Mouse (Mus musculus) left cerebral cortex, adult 18-20 months (tissue): ENCODE results near the gene Rrp8. TPM values are rescaled to one million over a fixed set of nuclear protein-coding genes. Genes with fewer than 3 reads are reported as not detected.
"Not testable (repeated sequence)": the region's sequence is repeated elsewhere in the genome, so short reads cannot be mapped to it uniquely, and the experiment has no call there.

Source experiments
- DNase-seq, 2 experiments: peaks; one replicate each; pipeline ENCODE4 v3.0.0; 2021 to 2022; ENCODE audit warnings: low spot score in 2 of 2, mixed read lengths in 1 of 2
- total RNA-seq, 2 experiments: library from RNA; stranded (reverse); gene quantifications; 2 replicates each; pipeline ENCODE4 v1.2.3; 2021

Gene Rrp8
- total RNA-seq, 2 experiments from 2014 or later = 9.3 to 12.9 TPM

DNA sequence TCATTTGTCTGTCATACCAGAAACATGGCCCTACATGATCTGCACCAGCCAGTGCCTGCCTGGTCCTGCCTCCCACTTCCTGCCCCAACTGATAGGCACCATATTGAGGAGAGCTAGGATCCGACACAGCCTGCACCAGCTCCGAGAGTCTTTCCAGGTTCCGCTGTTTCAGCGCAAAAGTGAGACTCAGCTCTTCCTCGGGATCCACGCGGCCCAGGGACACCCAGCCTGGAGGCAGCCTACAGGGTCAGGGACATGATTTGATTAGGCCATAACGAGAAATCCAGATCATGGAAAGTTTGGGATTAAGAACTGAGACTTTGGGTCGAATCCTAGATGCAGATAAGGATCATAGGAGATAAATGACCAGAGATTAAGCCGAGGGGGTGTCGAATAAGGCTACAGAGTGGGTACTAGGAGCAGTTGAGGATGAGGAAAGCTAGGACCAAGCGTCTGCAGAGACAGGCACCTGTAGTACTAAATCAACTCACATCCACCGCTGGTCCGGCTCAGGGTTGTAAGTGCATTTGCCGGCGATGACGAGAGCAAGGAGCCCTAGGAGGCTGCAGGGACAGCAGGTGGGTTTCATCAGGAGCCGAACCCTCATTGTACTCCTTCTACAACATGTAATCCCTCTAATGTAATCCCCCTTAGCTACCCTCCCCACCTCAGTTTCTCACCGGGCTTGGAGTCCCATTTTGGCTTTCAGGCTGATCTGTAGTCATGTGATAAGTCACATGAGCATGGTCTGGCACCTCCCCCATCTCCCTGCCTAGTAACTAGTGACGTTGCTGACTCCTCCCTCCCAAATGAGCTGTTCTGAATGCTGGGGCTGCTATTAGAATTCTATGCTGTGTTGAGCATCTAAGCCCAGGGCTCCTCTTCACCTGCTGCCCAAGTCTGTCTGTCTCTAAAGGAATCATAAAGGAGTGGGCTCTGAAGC lies 14.6 kb upstream of the Rrp8 start, which contains the start of gene Tpp1:
Gene Tpp1 (minus strand): TSS at position 745 of the 943 bp plus-strand sequence.
- peak; percentile 93 for DNase-seq

DNA sequence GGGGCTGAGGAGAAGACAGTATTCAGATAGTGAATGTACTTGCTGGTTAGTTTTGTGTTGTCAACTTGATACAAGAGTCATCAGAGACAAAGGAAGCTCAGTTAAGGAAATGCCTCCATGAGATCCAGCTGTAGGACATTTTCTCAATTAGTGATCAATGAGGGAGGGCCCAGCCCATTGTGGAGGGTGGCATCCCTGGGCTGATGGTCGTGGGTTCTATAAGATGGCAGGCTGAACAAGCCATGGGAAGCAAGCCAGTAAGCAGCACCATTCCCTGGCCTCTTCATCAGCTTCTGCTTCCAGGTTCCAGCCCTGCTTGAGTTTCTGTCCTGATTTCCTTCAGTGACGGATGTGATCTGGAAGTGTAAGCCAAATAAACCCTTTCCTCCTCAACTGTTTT lies 10.6 kb upstream of the Rrp8 start:
- no peak for DNase-seq

DNA sequence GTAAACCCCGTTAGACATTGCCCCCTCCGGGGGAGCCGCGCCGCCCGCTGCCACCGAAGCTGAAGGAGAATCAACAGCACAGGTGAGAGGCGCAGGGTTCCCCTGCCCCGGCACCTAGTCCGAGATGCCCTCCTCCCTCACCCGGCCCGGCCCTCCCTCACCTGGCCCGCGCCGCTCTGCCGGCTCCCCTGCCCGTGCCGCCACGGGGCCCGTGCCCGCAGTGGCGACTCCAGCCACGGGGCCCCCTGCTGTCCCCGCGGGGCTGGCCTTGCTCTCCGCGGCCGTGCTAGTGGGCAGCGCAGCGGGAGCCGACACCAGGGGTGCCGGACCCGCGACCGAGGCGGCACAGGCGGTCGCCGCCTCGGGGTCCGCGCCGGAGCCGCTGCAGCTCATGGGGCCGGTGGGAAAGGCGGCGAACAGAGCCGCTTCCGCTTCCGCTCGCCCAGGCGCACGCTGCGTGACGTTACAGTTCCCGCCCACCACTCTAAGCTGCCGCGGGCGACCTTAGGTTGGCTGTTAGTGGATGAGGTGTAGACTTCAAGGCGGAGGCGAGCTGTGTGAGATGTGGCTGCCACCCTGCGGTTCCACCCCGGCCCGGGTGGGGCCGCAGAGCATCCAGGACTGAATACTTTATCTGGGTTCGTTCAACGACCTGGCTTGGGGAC lies 6.9 kb upstream of the Rrp8 start, which contains the start of gene Taf10:
Gene Taf10 (minus strand): TSS at position 436 of the 665 bp plus-strand sequence.
- peak; percentile 85 to 92 for DNase-seq

DNA sequence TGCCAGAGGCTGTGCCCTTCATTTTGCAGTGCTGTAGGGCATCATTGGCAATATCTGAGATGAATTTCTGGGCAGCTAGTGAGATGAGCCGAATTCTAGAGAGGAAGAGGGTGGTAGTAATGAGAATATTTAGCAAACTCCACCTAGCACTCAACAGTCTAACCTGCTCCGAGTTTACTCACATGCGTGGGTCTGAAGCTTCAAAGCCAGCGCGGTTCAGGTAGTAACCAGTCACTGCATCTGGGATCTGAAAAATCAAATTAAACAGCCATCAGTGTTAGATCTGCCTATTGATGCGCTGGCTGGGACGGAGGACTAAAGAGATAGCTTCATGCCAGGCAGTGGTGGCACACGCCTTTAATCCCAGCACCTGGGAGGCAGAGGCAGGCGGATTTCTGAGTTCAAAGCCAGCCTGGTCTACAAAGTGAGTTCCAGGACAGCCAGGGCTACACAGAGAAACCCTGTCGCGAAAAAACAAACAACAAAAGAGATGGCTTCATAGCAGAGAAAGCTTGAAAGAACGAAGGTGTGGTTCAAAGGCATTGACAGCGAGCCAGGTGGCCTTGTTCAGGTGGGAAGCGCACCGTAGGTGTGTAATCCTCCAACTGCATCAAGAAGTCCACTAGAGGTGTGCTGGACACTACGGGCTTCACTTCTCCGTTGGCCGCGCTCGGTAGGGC lies 6.2 kb upstream of the Rrp8 start:
- not testable (repeated sequence) for DNase-seq

DNA sequence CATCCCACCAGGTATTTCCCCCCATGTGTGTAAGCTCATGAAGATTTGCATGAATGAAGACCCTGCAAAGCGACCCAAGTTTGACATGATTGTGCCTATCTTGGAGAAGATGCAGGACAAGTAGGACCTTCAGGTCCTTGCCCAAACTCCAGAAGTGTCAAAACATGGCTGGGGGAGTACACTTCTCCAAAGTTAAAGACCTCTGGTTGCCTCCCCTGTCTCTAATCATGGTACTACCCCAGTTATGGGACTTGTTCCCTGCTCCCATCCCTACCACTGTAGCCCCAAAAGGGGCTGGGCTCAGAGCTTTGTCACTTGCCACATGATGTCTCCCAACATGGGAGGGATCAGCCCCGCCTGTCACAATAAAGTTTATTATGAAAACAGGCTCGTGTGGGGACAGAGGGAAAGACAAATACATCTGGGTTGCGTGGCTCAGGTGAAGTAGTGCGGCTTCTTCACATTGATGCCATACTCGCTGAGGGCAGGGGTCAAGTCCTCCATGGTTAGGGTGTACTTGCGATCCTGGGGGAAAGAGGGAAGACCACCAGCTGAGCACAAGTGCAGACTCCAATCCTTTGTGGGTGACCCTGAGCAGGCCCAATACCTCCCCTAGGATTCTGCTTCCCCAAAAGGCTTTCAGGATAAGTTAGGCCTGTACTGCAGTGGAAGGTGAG lies 5.5 kb upstream of the Rrp8 start:
- not testable (repeated sequence) for DNase-seq

DNA sequence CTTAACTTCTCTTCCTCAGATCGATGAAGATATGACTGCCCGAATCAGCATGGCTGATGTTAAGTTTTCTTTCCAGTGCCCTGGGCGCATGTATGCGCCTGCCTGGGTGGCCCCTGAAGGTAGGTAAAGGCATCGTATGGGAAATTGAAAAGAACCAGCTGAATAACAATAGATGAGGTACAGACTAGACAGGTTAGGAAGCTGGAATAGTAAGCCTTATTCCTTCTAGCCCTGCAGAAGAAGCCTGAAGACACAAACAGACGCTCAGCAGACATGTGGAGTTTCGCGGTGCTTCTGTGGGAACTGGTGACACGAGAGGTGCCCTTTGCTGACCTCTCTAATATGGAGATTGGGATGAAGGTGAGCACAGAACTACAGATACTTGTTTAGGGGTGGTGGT lies 4.8 kb upstream of the Rrp8 start:
- no peak for DNase-seq

DNA sequence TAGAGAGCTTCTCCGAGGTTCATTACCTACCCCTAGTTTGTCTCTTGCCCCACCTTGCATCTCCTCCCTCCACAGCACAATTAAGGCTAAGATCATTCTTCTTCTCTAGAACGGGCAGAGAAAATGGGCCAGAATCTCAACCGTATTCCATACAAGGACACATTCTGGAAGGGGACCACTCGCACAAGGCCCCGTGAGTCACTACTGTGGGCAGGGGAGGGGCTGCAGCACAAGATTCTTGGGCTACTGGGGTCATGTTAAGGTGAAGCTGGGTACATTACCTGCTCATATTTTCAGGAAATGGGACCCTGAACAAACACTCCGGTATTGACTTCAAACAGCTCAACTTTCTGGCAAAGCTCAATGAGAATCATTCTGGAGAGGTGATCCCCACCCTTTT lies 3.7 kb upstream of the Rrp8 start:
- DNase-seq = no peak

DNA sequence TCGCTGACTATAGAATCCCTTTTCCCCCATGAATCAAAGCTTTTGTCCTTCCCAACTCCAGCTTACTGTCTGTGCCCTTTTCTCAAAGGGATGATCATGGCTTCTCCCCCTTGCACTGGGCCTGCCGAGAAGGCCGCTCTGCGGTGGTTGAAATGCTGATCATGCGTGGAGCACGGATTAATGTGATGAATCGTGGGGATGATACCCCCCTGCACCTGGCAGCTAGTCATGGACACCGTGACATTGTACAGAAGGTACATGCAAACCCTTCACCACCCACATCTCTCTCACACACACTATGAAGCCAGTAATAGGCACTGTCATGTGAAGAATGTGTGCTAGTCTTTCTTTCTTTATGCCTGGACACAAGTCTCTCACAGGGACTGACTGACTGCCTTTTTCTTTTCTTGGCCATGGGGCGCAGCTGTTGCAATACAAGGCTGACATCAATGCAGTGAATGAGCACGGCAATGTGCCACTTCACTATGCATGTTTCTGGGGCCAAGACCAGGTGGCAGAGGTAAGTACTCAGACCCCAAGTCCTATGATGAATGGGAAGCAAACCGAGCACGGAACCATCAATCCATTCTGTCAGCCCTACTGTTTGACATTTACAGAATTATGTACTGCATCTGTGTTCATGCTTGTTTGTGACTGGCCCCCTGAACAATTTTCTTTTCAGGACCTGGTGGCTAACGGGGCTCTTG lies 3.1 kb upstream of the Rrp8 start:
- DNase-seq = no peak

DNA sequence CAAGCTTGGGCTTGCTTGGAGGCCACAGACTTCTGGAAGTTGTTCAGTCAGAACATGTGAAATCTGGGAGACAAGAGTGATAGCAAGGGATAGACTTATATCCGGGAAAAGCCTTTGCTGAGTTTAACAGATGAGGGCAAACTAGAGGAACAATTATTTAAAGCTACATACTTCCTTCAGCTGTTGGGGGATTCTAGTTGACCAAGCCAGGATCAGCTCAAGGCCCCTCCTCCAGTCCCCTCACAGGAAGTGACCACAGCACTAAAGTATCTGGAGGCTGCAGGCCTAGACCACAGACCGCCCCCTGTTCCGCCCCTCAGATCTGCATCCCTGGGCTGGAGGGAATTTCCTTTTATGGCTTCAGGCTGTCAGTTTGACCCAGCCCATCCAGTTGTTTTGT lies 1.8 kb upstream of the Rrp8 start:
- DNase-seq = no peak

DNA sequence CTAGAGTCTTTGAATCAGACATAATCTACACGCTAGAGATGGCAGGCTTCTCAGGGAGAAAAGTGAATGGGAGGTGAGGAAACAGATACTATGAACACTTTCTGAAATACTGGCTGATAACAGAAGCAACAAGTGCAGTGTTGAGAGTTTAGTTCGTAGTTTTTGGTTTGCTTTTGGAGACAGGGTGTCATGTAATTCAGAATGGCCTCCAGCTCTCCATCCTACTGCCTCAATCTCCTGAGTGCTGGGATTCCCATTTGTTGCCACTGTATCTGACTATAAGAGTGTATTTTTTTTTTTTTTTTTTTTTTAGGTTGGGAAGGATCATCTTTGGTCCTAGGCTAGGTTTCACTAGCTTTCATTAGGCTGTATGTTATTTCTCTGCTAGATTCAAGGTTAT lies 1.1 kb upstream of the Rrp8 start:
- DNase-seq = no peak

DNA sequence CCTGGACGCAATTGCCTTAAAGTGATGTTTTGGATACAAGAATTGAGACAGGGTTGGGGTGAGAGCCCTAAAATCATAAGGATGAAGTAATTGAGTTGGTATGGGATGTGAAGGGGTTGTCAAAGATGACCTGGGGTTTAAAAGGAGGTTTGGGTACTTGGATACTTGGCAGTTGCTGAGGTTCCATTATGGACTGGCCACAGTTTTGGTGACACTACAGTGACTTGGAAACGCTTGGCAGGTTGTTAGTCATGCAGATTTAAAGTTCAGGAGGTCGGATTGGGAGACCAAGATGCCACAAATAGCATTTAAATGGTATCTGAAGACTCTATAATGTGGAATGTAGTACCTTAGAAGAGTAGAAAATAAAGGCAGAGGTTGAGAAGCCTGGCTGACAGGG lies 463 bp upstream of the Rrp8 start:
- DNase-seq = no peak

DNA sequence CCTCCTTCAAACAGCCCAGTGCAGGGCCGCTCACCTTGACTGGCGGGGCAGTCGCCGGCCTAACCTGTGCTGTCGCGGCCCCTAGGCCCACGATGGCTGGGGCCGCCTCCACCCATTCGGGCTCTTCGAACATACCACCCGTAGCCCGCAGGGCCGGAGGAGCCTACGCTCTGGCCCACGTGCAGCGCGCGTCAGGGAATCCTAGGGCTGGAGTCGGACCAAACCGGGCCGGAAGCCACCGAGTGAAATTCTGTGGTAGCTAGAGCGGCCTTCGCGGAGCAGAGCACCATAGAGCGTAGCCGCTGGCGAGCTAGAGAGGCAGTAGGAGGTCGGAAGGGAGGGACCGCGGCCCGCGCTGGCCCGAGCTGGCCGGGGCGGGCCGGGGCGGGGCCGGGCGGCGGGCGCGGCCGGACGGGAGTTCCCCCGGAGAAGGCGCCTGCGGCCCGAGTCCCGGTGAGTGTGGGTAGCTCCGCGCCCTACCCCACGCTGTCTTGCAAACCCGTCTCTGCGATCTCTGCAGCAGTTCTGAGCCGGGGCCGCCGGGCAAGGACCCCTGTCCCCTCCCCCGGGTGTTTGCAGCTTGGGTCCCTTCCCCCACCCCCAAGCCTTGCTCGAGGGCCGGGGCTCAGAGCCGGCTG lies 802 bp downstream of the Rrp8 start, which contains the start of gene Ilk:
Gene Ilk (plus strand): TSS at position 329 of the 638 bp plus-strand sequence.
- DNase-seq = peak; percentile 89 to 92

DNA sequence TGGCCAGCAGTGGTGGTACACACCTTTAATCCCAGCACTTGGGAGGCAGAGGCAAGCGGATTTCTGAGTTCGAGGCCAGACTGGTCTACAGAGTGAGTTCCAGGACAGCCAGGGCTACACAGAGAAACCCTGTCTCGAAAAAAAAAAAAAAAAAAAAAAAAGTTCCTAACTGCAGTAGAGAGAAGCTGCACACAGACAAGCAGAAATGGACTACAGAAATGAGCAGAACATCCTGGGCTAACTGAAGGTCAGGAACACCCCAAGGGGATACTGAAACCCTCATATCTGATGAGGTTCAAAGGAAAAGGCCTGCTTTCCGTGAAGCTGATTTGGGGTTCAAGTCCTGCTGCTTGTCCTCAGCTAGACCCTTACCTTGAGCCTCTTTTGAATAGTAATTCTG lies 1.7 kb downstream of the Rrp8 start:
- DNase-seq = not testable (repeated sequence)

DNA sequence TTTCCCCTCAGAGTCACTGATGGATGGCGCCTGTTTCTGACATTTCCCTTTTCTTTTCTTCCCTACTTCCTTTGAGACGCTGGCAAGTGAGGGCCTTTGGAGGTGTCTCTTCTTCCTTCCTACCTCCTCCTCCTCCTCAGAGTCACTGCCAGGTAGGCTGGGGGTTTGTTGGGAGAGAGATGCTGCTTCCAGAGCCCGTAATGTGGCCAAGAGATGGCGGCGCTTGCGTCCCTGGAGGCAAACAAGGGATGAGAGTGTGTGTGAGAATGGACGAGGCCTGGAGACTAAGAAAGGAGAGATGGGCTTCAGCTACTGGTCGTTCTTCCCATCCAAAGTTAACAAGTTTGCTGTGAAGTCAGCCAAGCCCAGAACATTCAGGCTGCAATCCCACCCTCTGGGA lies 2.4 kb downstream of the Rrp8 start:
- no peak for DNase-seq

DNA sequence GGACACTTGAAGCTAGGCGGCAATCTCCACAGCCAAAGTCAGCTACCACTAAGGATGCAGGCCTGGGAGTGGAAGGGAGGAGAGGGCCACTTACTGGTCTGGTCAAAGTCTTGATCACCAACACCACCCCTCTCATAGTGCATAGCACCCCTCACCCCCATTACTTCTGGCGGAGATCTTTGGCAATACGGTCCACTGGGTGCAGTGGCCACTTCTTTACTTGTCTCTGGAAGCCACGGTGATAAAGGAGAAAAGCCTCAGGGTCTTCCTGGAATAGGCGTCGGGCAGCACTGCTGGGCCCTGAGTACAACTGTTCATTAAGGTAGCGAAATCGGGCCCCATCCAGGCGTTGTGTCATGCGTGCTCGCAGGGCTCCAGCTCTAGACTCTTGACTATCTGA lies 3.3 kb downstream of the Rrp8 start:
- DNase-seq = no peak

DNA sequence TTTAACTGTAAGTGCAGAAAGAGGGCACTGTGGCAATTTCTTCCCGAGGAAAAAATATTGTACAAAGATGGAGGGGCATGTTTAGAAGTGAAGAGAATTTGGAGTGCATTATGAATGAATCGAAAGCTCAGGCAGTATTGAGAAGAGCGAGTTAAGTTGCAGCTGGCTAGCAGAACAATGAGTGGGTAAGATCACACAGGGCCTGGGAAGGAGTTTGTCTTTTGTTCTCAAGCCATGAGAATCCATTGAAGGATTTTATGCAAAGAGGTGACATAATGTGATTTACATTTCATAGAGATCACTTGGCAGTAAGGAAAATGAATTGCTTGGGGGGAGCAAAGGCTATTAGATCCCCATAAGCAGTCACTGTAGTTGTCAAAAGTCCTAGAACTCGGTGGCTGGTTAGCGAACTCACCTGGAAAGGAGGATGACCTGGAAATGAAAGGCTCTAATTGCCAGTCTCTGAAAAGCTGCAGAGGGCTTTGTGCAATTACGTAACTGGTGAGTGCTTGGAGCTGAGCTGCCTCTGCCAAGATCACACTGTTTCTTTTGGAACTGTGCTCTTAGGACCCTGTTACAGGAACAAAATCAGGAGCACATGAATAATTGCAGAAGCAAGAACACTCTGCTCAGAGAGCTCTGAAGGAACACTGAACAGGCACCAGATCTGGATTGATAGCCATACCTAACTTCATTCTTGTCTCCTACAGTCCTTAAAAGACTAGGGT lies 8.3 kb downstream of the Rrp8 start:
- DNase-seq = no peak

DNA sequence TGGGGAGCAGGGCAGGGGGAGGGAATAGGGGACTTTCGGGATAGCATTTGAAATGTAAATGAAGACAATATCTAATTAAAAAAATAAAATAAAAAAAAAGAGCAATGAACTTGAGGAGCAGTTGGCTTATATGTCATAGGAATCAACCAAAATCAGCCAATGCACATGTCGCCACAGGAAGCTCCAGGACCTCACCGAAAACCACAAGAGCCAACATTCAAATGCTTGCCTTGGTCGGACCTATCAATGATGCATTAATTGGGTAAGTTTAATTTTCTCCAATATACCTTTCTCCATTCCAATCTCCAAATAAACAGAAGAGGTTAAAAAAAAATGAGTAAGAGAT lies 10.2 kb downstream of the Rrp8 start:
- no peak for DNase-seq

DNA sequence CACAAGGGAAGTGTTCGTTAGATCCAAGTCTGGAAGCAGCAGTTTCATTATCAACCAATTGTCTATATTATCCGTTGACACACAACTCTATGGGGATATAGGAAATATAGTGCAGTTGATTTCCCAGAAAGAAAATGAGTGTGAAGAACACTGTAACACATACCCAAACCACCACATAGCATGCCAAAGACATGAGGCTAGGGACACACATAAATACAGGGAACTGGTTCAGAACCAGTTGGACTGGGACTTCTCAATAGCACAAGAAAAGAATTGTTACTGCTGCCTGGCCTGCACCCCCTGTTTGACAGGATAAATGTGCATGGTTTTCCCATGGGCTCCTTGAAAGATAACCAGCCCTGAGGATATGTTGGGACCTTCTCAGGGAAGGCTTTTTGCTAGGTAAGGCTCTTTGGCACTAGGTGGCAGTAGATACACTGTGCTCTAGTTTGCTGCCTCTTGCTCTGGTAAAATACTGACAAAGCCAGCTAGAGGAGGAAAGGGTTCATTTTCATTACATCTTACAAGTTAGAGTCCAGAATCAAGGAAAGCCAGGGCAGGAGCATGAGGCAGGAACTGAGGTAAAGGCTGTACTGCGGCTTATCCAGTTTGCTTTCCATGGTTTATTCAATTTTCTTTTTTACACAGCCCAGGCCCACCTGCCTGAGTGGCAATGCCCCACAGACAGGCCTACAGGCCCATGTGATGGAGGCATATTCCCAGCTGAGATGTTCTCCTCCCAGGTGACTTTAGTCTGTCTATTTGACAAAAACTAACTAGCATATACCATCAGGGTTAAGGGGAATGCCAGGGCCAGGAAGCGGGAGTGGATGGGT lies 10.8 kb downstream of the Rrp8 start:
- peak; percentile 42 to 48 for DNase-seq
